Mouse (Mus musculus): ENCODE data around the gene Arid1b. TPM values are rescaled to one million over a fixed set of nuclear protein-coding genes. Genes with fewer than 3 reads are reported as not detected.

The Arid1b gene
- polyA plus RNA-seq, 1 experiment from 2014 or later = 4.8 TPM

DNA sequence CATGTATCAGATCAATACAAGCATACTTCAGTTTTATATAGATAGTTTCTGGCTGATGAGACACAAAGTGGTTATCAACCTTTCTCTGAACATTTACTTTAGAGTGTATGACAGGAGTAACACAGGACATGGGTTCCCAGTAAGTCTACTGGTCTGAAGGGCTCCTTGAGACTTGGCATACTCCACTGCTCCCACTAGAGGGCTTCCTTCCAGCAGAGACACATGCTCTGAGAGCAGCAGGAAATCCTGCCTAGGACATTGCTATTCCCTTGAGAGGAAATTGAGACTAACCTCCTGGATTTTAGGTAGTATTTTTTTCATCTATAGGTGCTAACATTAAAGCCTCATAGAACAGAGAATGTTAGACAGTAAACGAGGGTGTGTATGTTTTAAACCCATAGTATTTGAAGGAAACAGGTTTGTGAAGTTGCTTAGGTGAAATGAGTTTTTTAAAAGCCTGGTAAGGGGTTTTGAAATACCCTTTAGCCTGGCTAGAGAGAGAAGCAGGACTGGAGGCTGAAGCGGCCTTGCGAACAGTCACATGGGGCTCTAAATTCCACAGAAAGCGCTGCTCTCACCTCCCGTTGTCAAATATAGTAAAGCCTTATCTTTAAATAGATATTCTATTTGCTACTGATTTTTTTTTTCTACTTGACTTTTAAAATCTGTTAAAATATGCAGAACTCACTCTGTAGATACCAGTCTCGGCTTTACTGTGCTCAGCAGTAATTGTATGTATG, 207.9 kb downstream of the Arid1b start:
- Histone ChIP-seq H3K4me1 (replicated peaks; ENCODE audit: control insufficient read depth, insufficient read depth, low read length) (peaks cover 18% of the 10 kb centered on the region), H3K27me3 (replicated peaks; ENCODE audit: control insufficient read depth, insufficient read depth, low read length) (no peaks in the 10 kb centered on the region), H3K27ac (ENCODE audit: low read depth, low read length) (no peak overlapping the region), H3K4me3 (ENCODE audit: low read depth, low read length) (no peak overlapping the region), H3K4me2 (replicated peaks; ENCODE audit: low read depth) (no peak overlapping the region), H3K36me3 (ENCODE audit: control insufficient read depth, insufficient read depth) (no peaks in the 10 kb centered on the region), H3K9ac (ENCODE audit: low read depth, low read length) (no peak overlapping the region), H3K9me3 (ENCODE audit: control insufficient read depth) (no peaks in the 10 kb centered on the region)
- WGBS = 36% methylated on average over 6 of the region's 6 CpGs
- TF ChIP-seq CTCF (IDR thresholded peaks at IDR 0.05; ENCODE audit: low read depth) = peak; percentile 90
- no peak for ATAC-seq

GRCm38 (mm10) chr17:5202756-5203155, 208.6 kb downstream of the Arid1b start:
- TF ChIP-seq CTCF (IDR thresholded peaks at IDR 0.05; ENCODE audit: low read depth) = no peak
- H3K4me2 ChIP-seq (replicated peaks; ENCODE audit: low read depth) = no peak overlapping the region
- no peaks in the 10 kb centered on the region for H3K27me3 ChIP-seq (replicated peaks; ENCODE audit: control insufficient read depth, insufficient read depth, low read length)
- no peaks in the 10 kb centered on the region for H3K36me3 ChIP-seq (ENCODE audit: control insufficient read depth, insufficient read depth)
- no peak overlapping the region for H3K27ac ChIP-seq (ENCODE audit: low read depth, low read length)
- H3K4me3 ChIP-seq (ENCODE audit: low read depth, low read length) = no peak overlapping the region
- 81% methylated on average over 5 of the region's 5 CpGs for WGBS
- no peaks in the 10 kb centered on the region for H3K9me3 ChIP-seq (ENCODE audit: control insufficient read depth)
- no peak overlapping the region for H3K9ac ChIP-seq (ENCODE audit: low read depth, low read length)
- peaks cover 18% of the 10 kb centered on the region for H3K4me1 ChIP-seq (replicated peaks; ENCODE audit: control insufficient read depth, insufficient read depth, low read length)
- no peak for ATAC-seq

DNA sequence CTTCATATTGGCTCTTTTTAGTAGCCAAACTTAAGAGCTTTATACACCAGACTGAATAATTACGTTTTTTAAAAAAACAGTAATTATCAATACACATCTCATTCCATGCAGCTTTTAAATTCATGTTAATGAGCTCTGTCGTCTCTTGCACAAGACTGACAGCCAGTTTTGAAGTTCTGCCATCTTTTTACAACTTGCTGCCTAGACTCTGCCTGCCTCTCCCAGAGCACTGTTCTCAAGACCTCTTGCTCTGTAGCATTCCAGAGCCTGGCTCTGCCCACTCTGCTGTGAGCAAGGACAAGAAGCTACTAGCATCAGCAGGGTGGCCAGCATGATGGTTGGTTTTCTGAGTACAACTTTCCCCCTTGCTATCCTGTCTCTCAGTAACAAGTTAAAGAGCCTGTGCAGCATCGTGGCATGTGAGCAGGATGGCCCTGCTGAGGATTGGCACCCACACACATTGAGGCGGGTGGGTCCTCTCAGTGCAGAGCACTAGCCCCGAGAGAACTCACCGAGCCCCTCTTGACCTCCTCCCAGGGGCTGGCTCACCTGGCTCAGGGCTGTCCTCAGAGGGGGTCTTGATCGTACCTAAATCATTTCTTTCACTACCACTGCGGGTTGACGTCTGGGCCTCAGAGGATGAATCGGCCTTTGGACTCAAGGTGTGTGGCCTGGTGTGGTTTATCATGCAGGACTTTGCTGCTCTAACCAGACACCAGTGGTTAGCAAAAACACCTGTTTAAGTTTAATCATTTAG, 209.4 kb downstream of the Arid1b start:
- TF ChIP-seq CTCF (IDR thresholded peaks at IDR 0.05; ENCODE audit: low read depth) = no peak
- ATAC-seq = peak; percentile 68
- WGBS = 45% methylated on average over 10 of the region's 10 CpGs
- Histone ChIP-seq H3K4me2 (replicated peaks; ENCODE audit: low read depth) (0 out of 2 replicates have a peak overlapping the region, but pooled peaks have one; percentile 13), H3K4me3 (ENCODE audit: low read depth, low read length) (no peak overlapping the region), H3K9ac (ENCODE audit: low read depth, low read length) (no peak overlapping the region), H3K36me3 (ENCODE audit: control insufficient read depth, insufficient read depth) (no peaks in the 10 kb centered on the region), H3K4me1 (replicated peaks; ENCODE audit: control insufficient read depth, insufficient read depth, low read length) (peaks cover 18% of the 10 kb centered on the region), H3K27me3 (replicated peaks; ENCODE audit: control insufficient read depth, insufficient read depth, low read length) (no peaks in the 10 kb centered on the region), H3K9me3 (ENCODE audit: control insufficient read depth) (no peaks in the 10 kb centered on the region), H3K27ac (ENCODE audit: low read depth, low read length) (peak overlapping the region; percentile 70; the same call in 1 of the 2 replicates)

DNA sequence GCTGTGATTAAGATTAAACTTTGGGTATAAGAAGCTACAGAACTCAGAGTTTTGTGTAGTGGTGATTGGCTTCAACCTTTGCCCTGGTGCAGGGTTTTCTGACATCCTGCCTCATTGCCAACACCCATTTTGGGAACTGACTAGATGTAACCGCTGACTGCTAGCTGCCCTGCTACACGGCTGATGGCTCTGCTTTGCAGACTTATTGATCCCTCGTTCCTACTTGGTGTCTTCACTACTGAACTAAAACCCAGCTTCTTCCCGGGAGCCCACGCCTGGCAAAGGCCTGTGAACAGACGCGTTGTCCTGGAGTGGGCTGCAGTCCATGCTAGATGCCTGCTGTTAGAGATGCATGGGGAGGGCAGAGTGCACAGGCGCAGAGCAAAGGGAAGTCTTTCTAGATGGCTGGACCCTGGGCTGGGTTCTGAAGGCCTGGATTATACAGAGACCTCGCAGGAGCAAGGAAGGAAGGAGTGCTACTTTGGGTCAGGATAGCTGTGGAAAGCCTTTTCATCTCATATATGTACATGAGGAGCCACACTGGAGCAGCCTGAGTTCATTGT, 210.1 kb downstream of the Arid1b start:
- Histone ChIP-seq H3K27ac (ENCODE audit: low read depth, low read length) (peak overlapping the region; percentile 70; the same call in 1 of the 2 replicates), H3K9ac (ENCODE audit: low read depth, low read length) (no peak overlapping the region), H3K36me3 (ENCODE audit: control insufficient read depth, insufficient read depth) (no peaks in the 10 kb centered on the region), H3K4me1 (replicated peaks; ENCODE audit: control insufficient read depth, insufficient read depth, low read length) (peaks cover 18% of the 10 kb centered on the region), H3K4me3 (ENCODE audit: low read depth, low read length) (no peak overlapping the region), H3K9me3 (ENCODE audit: control insufficient read depth) (no peaks in the 10 kb centered on the region), H3K27me3 (replicated peaks; ENCODE audit: control insufficient read depth, insufficient read depth, low read length) (no peaks in the 10 kb centered on the region), H3K4me2 (replicated peaks; ENCODE audit: low read depth) (0 out of 2 replicates have a peak overlapping the region, but pooled peaks have one; percentile 10)
- ATAC-seq = 0 out of 2 replicates have a peak, but pooled peaks have one; percentile 12
- 64% methylated on average over 9 of the region's 9 CpGs for WGBS
- TF ChIP-seq CTCF (IDR thresholded peaks at IDR 0.05; ENCODE audit: low read depth) = no peak

- H3K4me3 ChIP-seq (ENCODE audit: low read depth, low read length) = no peak overlapping the region
- no peaks in the 10 kb centered on the region for H3K27me3 ChIP-seq (replicated peaks; ENCODE audit: control insufficient read depth, insufficient read depth, low read length)
- H3K4me2 ChIP-seq (replicated peaks; ENCODE audit: low read depth) = no peak overlapping the region
- WGBS = 36% methylated on average over 7 of the region's 7 CpGs
- no peak overlapping the region for H3K9ac ChIP-seq (ENCODE audit: low read depth, low read length)
- peak; percentile 59 for TF ChIP-seq CTCF (IDR thresholded peaks at IDR 0.05; ENCODE audit: low read depth)
- no peak for ATAC-seq
- no peaks in the 10 kb centered on the region for H3K36me3 ChIP-seq (ENCODE audit: control insufficient read depth, insufficient read depth)
- no peaks in the 10 kb centered on the region for H3K9me3 ChIP-seq (ENCODE audit: control insufficient read depth)
- H3K4me1 ChIP-seq (replicated peaks; ENCODE audit: control insufficient read depth, insufficient read depth, low read length) = peaks cover 18% of the 10 kb centered on the region
- H3K27ac ChIP-seq (ENCODE audit: low read depth, low read length) = no peak overlapping the region
Observed at GRCm38 (mm10) chr17:5205163-5205581, 211.0 kb downstream of the Arid1b start.

GRCm38 (mm10) chr17:5206731-5207130, 212.6 kb downstream of the Arid1b start:
- no peak overlapping the region for H3K4me2 ChIP-seq (replicated peaks; ENCODE audit: low read depth)
- peaks cover 18% of the 10 kb centered on the region for H3K4me1 ChIP-seq (replicated peaks; ENCODE audit: control insufficient read depth, insufficient read depth, low read length)
- H3K27ac ChIP-seq (ENCODE audit: low read depth, low read length) = no peak overlapping the region
- WGBS = 32% methylated on average over 9 of the region's 9 CpGs
- H3K9ac ChIP-seq (ENCODE audit: low read depth, low read length) = no peak overlapping the region
- no peak overlapping the region for H3K4me3 ChIP-seq (ENCODE audit: low read depth, low read length)
- no peaks in the 10 kb centered on the region for H3K36me3 ChIP-seq (ENCODE audit: control insufficient read depth, insufficient read depth)
- no peaks in the 10 kb centered on the region for H3K27me3 ChIP-seq (replicated peaks; ENCODE audit: control insufficient read depth, insufficient read depth, low read length)
- H3K9me3 ChIP-seq (ENCODE audit: control insufficient read depth) = no peaks in the 10 kb centered on the region
- no peak for TF ChIP-seq CTCF (IDR thresholded peaks at IDR 0.05; ENCODE audit: low read depth)
- ATAC-seq = peak; percentile 44; the same call in 1 of the 2 replicates

Data from intestine, postnatal 0 days (tissue).